Mouse (Mus musculus) MEL (cell line): ENCODE results near the gene Gpatch2l. TPM values are rescaled to one million over a fixed set of nuclear protein-coding genes. Genes with fewer than 3 reads are reported as not detected.
A peak's percentile ranks its signal among the peaks of the same experiment; 100 is the strongest.

Experiments
- DNase-seq: peaks from one replicate; pipeline ENCODE4 v3.0.0; 2011; ENCODE audit warnings: low read depth, low spot score
- H3K27ac ChIP-seq: 2 replicates; pipeline ENCODE4 v1.5.1; 2012; ENCODE audit warnings: low read depth, mild to moderate bottlenecking, control low read depth, low read length, moderate library complexity; ENCODE audit not compliant: control insufficient read depth
- H3K27me3 ChIP-seq, 2 experiments: fragments of 150-350 bp in 1 of 2; sonication (generic) in 1 of 2; 2 replicates each; pipeline ENCODE4 v1.6.1; 2012; ENCODE audit warnings: low read length in 2 of 2, mild to moderate bottlenecking in 2 of 2, improper control_type of control experiment in 1 of 2, moderate library complexity in 1 of 2; ENCODE audit not compliant: insufficient read depth in 2 of 2, control insufficient read depth in 1 of 2
- H3K36me3 ChIP-seq, 2 experiments: 2 replicates each; pipeline ENCODE4 v1.6.1; 2012 to 2014; ENCODE audit warnings: low read length in 2 of 2, improper control_type of control experiment in 1 of 2, inconsistent platforms in 1 of 2, mild to moderate bottlenecking in 1 of 2; ENCODE audit not compliant: insufficient read depth in 2 of 2, control insufficient read depth in 1 of 2
- H3K4me1 ChIP-seq, 2 experiments: fragments of 150-350 bp in 1 of 2; sonication (generic) in 1 of 2; 2 replicates each; pipeline ENCODE4 v1.6.1; 2012; ENCODE audit warnings: low read length in 2 of 2, improper control_type of control experiment in 1 of 2, mild to moderate bottlenecking in 1 of 2; ENCODE audit not compliant: insufficient read depth in 2 of 2, control insufficient read depth in 1 of 2
- H3K4me3 ChIP-seq, 2 experiments: fragments of 150-350 bp in 1 of 2; sonication (generic) in 1 of 2; 2 replicates each; pipeline ENCODE4 v1.5.1; 2012; ENCODE audit warnings: low read depth in 2 of 2, low read length in 2 of 2, mild to moderate bottlenecking in 2 of 2, moderate library complexity in 2 of 2, control low read depth in 1 of 2, improper control_type of control experiment in 1 of 2; ENCODE audit not compliant: control insufficient read depth in 1 of 2, insufficient read depth in 1 of 2
- H3K79me2 ChIP-seq: 2 replicates; pipeline ENCODE4 v1.6.1; 2012; ENCODE audit warnings: mild to moderate bottlenecking, low read length, moderate library complexity; ENCODE audit not compliant: control insufficient read depth, poor library complexity, insufficient read depth
- H3K9ac ChIP-seq: 2 replicates; pipeline ENCODE4 v1.6.1; 2012; ENCODE audit warnings: low read depth, mild to moderate bottlenecking, control low read depth, low read length, moderate library complexity; ENCODE audit not compliant: control insufficient read depth, poor library complexity, severe bottlenecking
- H3K9me3 ChIP-seq: fragments of 150-350 bp; sonication (generic); replicated peaks from 2 replicates; pipeline ENCODE4 v1.6.1; 2012; ENCODE audit warnings: mild to moderate bottlenecking, low read length, improper control_type of control experiment, moderate library complexity; ENCODE audit not compliant: insufficient read depth
- CHD2 ChIP-seq: IDR thresholded peaks from 2 replicates; pipeline ENCODE4 v1.6.1; 2011; ENCODE audit warnings: low read length, improper control_type of control experiment
- E2F4 ChIP-seq: IDR thresholded peaks from 2 replicates; pipeline ENCODE4 v1.6.1; 2011; ENCODE audit warnings: low read depth, low read length, improper control_type of control experiment, borderline replicate concordance
- ELF1 ChIP-seq: IDR thresholded peaks from 2 replicates; pipeline ENCODE4 v1.6.1; 2014; ENCODE audit warnings: low read depth, mild to moderate bottlenecking, inconsistent platforms, low read length, improper control_type of control experiment, moderate library complexity
- EP300 ChIP-seq, 2 experiments: IDR thresholded peaks; 2 replicates each; pipeline ENCODE4 v1.6.1; 2011; ENCODE audit warnings: improper control_type of control experiment in 2 of 2, low read length in 2 of 2, low read depth in 1 of 2, mild to moderate bottlenecking in 1 of 2
- GABPA ChIP-seq: IDR thresholded peaks from 2 replicates; pipeline ENCODE4 v1.6.1; 2012; ENCODE audit warnings: low read depth, mild to moderate bottlenecking, inconsistent platforms, low read length, improper control_type of control experiment, moderate library complexity
- KAT2A ChIP-seq: conservative IDR thresholded peaks from 2 replicates; pipeline ENCODE4 v1.6.1; 2012; ENCODE audit warnings: low read depth, low read length, improper control_type of control experiment, inconsistent platforms
- MAFK ChIP-seq: IDR thresholded peaks from 2 replicates; pipeline ENCODE4 v1.6.1; 2011; ENCODE audit warnings: low read depth, mild to moderate bottlenecking, low read length, improper control_type of control experiment, borderline replicate concordance
- MAX ChIP-seq: IDR thresholded peaks from 2 replicates; pipeline ENCODE4 v1.6.1; 2011; ENCODE audit warnings: low read length, improper control_type of control experiment
- MAZ ChIP-seq: IDR thresholded peaks from 2 replicates; pipeline ENCODE4 v1.6.1; 2012; ENCODE audit warnings: low read depth, mild to moderate bottlenecking, inconsistent platforms, low read length, improper control_type of control experiment
- MYB ChIP-seq: IDR thresholded peaks from 2 replicates; pipeline ENCODE4 v1.6.1; 2011; ENCODE audit warnings: mild to moderate bottlenecking, low read depth, low read length, improper control_type of control experiment
- NRF1 ChIP-seq: IDR thresholded peaks from 2 replicates; pipeline ENCODE4 v1.6.1; 2014; ENCODE audit warnings: low read depth, mild to moderate bottlenecking, inconsistent platforms, low read length, improper control_type of control experiment, moderate library complexity; ENCODE audit not compliant: poor library complexity, insufficient read depth, severe bottlenecking
- POLR2A ChIP-seq, 2 experiments: IDR thresholded peaks; 2 replicates each; pipeline ENCODE4 v1.6.1; 2011 to 2012; ENCODE audit warnings: low read length in 2 of 2, mild to moderate bottlenecking in 2 of 2, control low read depth in 1 of 2, improper control_type of control experiment in 1 of 2, low read depth in 1 of 2, moderate library complexity in 1 of 2; ENCODE audit not compliant: control insufficient read depth in 1 of 2, insufficient read depth in 1 of 2, poor library complexity in 1 of 2
- POLR2AphosphoS2 ChIP-seq: IDR thresholded peaks from 2 replicates; pipeline ENCODE4 v1.6.1; 2011; ENCODE audit warnings: low read length, improper control_type of control experiment
- POLR2AphosphoS5 ChIP-seq: IDR thresholded peaks from 2 replicates; pipeline ENCODE4 v1.6.1; 2012; ENCODE audit warnings: low read depth, borderline replicate concordance, mild to moderate bottlenecking, inconsistent platforms, low read length, moderate library complexity, mixed read lengths
- SIN3A ChIP-seq: IDR thresholded peaks from 2 replicates; pipeline ENCODE4 v1.6.1; 2012; ENCODE audit warnings: low read length, improper control_type of control experiment, inconsistent platforms
- SMC3 ChIP-seq: IDR thresholded peaks from 2 replicates; pipeline ENCODE4 v1.6.1; 2011; ENCODE audit warnings: low read depth, low read length, improper control_type of control experiment
- TBP ChIP-seq: IDR thresholded peaks from 2 replicates; pipeline ENCODE4 v1.8.0; 2011; ENCODE audit warnings: low read depth, low read length, improper control_type of control experiment
- TCF12 ChIP-seq: IDR thresholded peaks from 2 replicates; pipeline ENCODE4 v1.6.1; 2014; ENCODE audit warnings: low read depth, mild to moderate bottlenecking, inconsistent platforms, low read length, improper control_type of control experiment, moderate library complexity
- UBTF ChIP-seq: IDR thresholded peaks from 2 replicates; pipeline ENCODE4 v1.6.1; 2012; ENCODE audit warnings: low read depth, mild to moderate bottlenecking, inconsistent platforms, low read length, improper control_type of control experiment, moderate library complexity, borderline replicate concordance; ENCODE audit not compliant: insufficient read depth
- USF1 ChIP-seq: IDR thresholded peaks from 2 replicates; pipeline ENCODE4 v1.6.1; 2014; ENCODE audit warnings: low read depth, mild to moderate bottlenecking, inconsistent platforms, low read length, improper control_type of control experiment, moderate library complexity
- USF2 ChIP-seq, 2 experiments: IDR thresholded peaks; 2 replicates each; pipeline ENCODE4 v1.6.1; 2011 to 2012; ENCODE audit warnings: improper control_type of control experiment in 2 of 2, low read length in 2 of 2, borderline replicate concordance in 1 of 2, inconsistent platforms in 1 of 2, low read depth in 1 of 2, mild to moderate bottlenecking in 1 of 2; ENCODE audit not compliant: insufficient read depth in 1 of 2
- polyA plus RNA-seq, 2 experiments: library from polyadenylated mRNA; stranded (reverse) in 1 of 2; unstranded in 1 of 2; fragments of >175 nt in 1 of 2; fragments of >200 nt in 1 of 2; gene quantifications; 2 replicates each; pipeline versions ENCODE4 v1.2.1 to v1.2.4; 2012; ENCODE audit warnings: low replicate concordance in 2 of 2, low read depth in 1 of 2; ENCODE audit not compliant: insufficient read length in 2 of 2, insufficient read depth in 1 of 2, missing spikeins in 1 of 2
- total RNA-seq: library from RNA; depleted of rRNA; stranded (reverse); fragments of 300-350 nt; gene quantifications from 2 replicates; pipeline ENCODE4 v1.2.3, GENCODE M21; 2012

Gpatch2l gene
- total and polyA plus RNA-seq, 3 experiments, result 15.5 to 50.5 (median 18.6) TPM

- Histone ChIP-seq H3K4me1 (no peaks in the 10 kb centered on the region), H3K9ac (no peak overlapping the region), H3K36me3 (no peaks in the 10 kb centered on the region)
- TF ChIP-seq MAFK, result no peak
- TF ChIP-seq USF2 (IDR thresholded peaks at IDR 0.05; ENCODE audit: borderline replicate concordance in 1 of 2, insufficient read depth in 1 of 2, low read depth in 1 of 2, low read length in 2 of 2), result no peak
- TF ChIP-seq EP300 (IDR thresholded peaks at IDR 0.05; ENCODE audit: low read depth in 1 of 2, low read length in 2 of 2), result no peak
- TF ChIP-seq NRF1, result no peak
- TF ChIP-seq POLR2AphosphoS5, result no peak
- no peak for TF ChIP-seq GABPA
- no peak for TF ChIP-seq POLR2A (IDR thresholded peaks at IDR 0.05; ENCODE audit: control insufficient read depth in 1 of 2, insufficient read depth in 1 of 2, low read depth in 1 of 2, low read length in 2 of 2, poor library complexity in 1 of 2)
- TF ChIP-seq POLR2AphosphoS2, result no peak
- TF ChIP-seq, all 39 proteins: peak for 0
- DNase-seq, result no peak
- no peak overlapping the region for H3K27ac ChIP-seq
- no peaks in the 10 kb centered on the region for H3K27me3 ChIP-seq
- H3K79me2 ChIP-seq, result no peaks in the 10 kb centered on the region
- no peaks in the 10 kb centered on the region for H3K9me3 ChIP-seq
- H3K4me3 ChIP-seq, result no peak overlapping the region
Measured at GRCm38 (mm10) chr12:86211099-86211520, 30.5 kb upstream of the Gpatch2l start.

- H3K9me3 ChIP-seq, result no peaks in the 10 kb centered on the region
- no peaks in the 10 kb centered on the region for H3K4me1 ChIP-seq
- H3K79me2 ChIP-seq, result no peaks in the 10 kb centered on the region
- H3K4me3 ChIP-seq, result no peak overlapping the region
- H3K9ac ChIP-seq, result no peak overlapping the region
- DNase-seq, result peak; percentile 64
- TF ChIP-seq KAT2A (no peak), POLR2A (IDR thresholded peaks at IDR 0.05; ENCODE audit: control insufficient read depth in 1 of 2, insufficient read depth in 1 of 2, low read depth in 1 of 2, low read length in 2 of 2, poor library complexity in 1 of 2) (no peak), USF1 (no peak), SIN3A (no peak), ELF1 (no peak), CHD2 (no peak), MAX (no peak), TCF12 (no peak), E2F4 (no peak), MYB (no peak), SMC3 (no peak), POLR2AphosphoS2 (no peak), UBTF (no peak), USF2 (IDR thresholded peaks at IDR 0.05; ENCODE audit: borderline replicate concordance in 1 of 2, insufficient read depth in 1 of 2, low read depth in 1 of 2, low read length in 2 of 2) (no peak), MAZ (no peak), TBP (no peak), MAFK (no peak)
- no peak overlapping the region for H3K27ac ChIP-seq
- no peaks in the 10 kb centered on the region for H3K27me3 ChIP-seq
- H3K36me3 ChIP-seq, result no peaks in the 10 kb centered on the region
Measured at GRCm38 (mm10) chr12:86212693-86213470, 28.8 kb upstream of the Gpatch2l start.
